Mouse (Mus musculus): ENCODE data around the gene Trap1. TPM values are rescaled to one million over a fixed set of nuclear protein-coding genes. Genes with fewer than 3 reads are reported as not detected.

Gene Trap1
- polyA plus RNA-seq, 1 experiment from 2014 or later, result 110 TPM

DNA sequence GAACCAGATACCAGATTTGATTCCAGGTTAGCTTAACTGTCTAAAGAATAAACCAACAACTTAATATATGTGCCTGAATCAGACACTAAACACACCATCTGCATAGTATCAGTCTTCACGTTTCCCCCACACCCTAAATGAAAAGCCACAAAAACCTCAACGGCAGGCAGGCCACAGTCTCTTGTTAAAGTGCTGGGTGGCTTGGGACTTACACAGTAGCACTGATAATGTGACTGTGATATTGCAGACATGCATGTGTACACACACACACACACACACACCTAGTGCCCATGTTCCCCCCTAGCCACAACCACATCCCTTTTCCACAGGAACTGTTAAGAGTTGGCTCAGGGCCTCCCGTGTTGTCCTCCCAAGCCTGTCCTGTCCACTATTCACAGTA is 2.8 kb downstream of the Trap1 start:
- 73% methylated on average over 3 of the region's 3 CpGs for WGBS
- ATAC-seq (replicated peaks; ENCODE audit: low FRiP score), result no peak
- no peaks in the 10 kb centered on the region for H3K27me3 ChIP-seq
- peaks cover 32% of the 10 kb centered on the region for H3K4me1 ChIP-seq
- H3K36me3 ChIP-seq, result peaks cover 5% of the 10 kb centered on the region; the same call in 1 of the 2 replicates
- H3K4me2 ChIP-seq, result no peak overlapping the region
- H3K9ac ChIP-seq, result no peak overlapping the region
- H3K27ac ChIP-seq, result no peak overlapping the region
- no peak overlapping the region for H3K4me3 ChIP-seq (replicated peaks)
- H3K9me3 ChIP-seq (replicated peaks), result no peaks in the 10 kb centered on the region

- Histone ChIP-seq H3K27me3 (no peaks in the 10 kb centered on the region), H3K27ac (no peak overlapping the region), H3K4me1 (peaks cover 32% of the 10 kb centered on the region), H3K9ac (no peak overlapping the region), H3K36me3 (peaks cover 5% of the 10 kb centered on the region; the same call in 1 of the 2 replicates), H3K4me3 (replicated peaks) (no peak overlapping the region), H3K9me3 (replicated peaks) (no peaks in the 10 kb centered on the region), H3K4me2 (no peak overlapping the region)
- WGBS, result 59% methylated on average over 6 of the region's 6 CpGs
- no peak for ATAC-seq (replicated peaks; ENCODE audit: low FRiP score)
Observed at GRCm38 (mm10) chr16:4074297-4074696, 3.3 kb downstream of the Trap1 start.

GRCm38 (mm10) chr16:4068588-4068987 is 9.0 kb downstream of the Trap1 start:
- Histone ChIP-seq H3K27me3 (no peaks in the 10 kb centered on the region), H3K4me3 (replicated peaks) (no peak overlapping the region), H3K4me1 (no peaks in the 10 kb centered on the region), H3K36me3 (peaks cover 61% of the 10 kb centered on the region), H3K9me3 (replicated peaks) (no peaks in the 10 kb centered on the region), H3K9ac (no peak overlapping the region), H3K4me2 (no peak overlapping the region), H3K27ac (no peak overlapping the region)
- WGBS, result 55% methylated on average over 8 of the region's 8 CpGs
- ATAC-seq (replicated peaks; ENCODE audit: low FRiP score), result no peak

DNA sequence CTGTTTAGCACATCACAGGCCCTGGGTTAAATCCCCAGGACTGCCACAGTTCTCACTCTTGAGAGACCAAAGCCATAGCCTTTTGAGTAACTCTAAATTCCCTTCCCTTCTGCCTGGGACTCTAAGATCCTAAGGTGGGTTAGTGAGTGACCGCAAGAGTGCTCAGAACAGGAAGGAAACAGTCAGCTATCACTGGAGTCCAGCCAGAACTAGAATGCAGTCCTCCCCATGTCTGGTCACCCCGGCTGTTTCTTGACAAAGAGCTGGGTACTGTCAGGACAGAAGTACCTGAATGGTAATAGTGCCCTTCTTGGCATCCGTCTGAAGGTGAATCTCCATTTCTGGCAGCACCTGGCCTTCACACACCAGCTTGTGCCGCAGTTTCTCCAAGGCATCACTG is 12.7 kb downstream of the Trap1 start:
- H3K27me3 ChIP-seq, result no peaks in the 10 kb centered on the region
- H3K36me3 ChIP-seq, result peaks cover 89% of the 10 kb centered on the region

GRCm38 (mm10) chr16:4053811-4054210 is 23.8 kb downstream of the Trap1 start:
- H3K9me3 ChIP-seq (replicated peaks), result no peaks in the 10 kb centered on the region
- no peak overlapping the region for H3K4me3 ChIP-seq (replicated peaks)
- peaks cover 95% of the 10 kb centered on the region for H3K36me3 ChIP-seq
- no peak overlapping the region for H3K9ac ChIP-seq
- no peak overlapping the region for H3K27ac ChIP-seq
- H3K4me1 ChIP-seq, result no peaks in the 10 kb centered on the region
- H3K4me2 ChIP-seq, result no peak overlapping the region
- no peak for ATAC-seq (replicated peaks; ENCODE audit: low FRiP score)
- H3K27me3 ChIP-seq, result no peaks in the 10 kb centered on the region
- WGBS, result 84% methylated on average over 3 of the region's 3 CpGs

More for the DNA sequence above, 12.7 kb downstream of the Trap1 start:
- no peak for ATAC-seq (replicated peaks; ENCODE audit: low FRiP score)
- no peak overlapping the region for H3K4me3 ChIP-seq (replicated peaks)
- no peak overlapping the region for H3K9ac ChIP-seq
- 94% methylated on average over 4 of the region's 4 CpGs for WGBS
- no peaks in the 10 kb centered on the region for H3K4me1 ChIP-seq
- H3K27ac ChIP-seq, result no peak overlapping the region
- no peak overlapping the region for H3K4me2 ChIP-seq
- H3K9me3 ChIP-seq (replicated peaks), result no peaks in the 10 kb centered on the region

- ATAC-seq (replicated peaks; ENCODE audit: low FRiP score), result no peak
- H3K9ac ChIP-seq, result no peak overlapping the region
- no peak overlapping the region for H3K4me3 ChIP-seq (replicated peaks)
- no peak overlapping the region for H3K4me2 ChIP-seq
- no peaks in the 10 kb centered on the region for H3K4me1 ChIP-seq
- no peak overlapping the region for H3K27ac ChIP-seq
- no peaks in the 10 kb centered on the region for H3K27me3 ChIP-seq
- peaks cover 95% of the 10 kb centered on the region for H3K36me3 ChIP-seq
- H3K9me3 ChIP-seq (replicated peaks), result no peaks in the 10 kb centered on the region
- 92% methylated on average over 4 of the region's 4 CpGs for WGBS
Observed at GRCm38 (mm10) chr16:4052601-4053000, 25.0 kb downstream of the Trap1 start.

DNA sequence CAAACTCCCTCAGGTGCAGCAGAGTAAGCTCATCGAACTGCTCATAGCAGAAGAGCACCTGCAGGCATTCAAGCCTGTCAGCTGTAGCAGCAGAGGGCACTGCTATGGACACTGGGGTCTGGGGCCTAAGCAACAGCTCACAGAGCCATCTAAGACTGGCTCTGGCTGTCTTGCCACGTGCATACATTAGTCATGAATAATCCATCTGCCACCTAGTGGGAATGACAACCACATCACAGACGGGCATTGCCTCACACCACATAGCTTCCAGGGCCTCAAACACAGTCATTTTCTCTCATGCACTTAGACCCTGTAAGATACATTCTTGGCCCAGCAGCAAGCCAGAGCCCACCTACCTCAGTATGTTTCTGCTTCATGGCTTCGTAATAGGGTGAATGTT is 32.1 kb downstream of the Trap1 start:
- Histone ChIP-seq H3K27ac (no peak overlapping the region), H3K4me1 (no peaks in the 10 kb centered on the region), H3K4me3 (replicated peaks) (no peak overlapping the region), H3K27me3 (no peaks in the 10 kb centered on the region), H3K4me2 (no peak overlapping the region), H3K36me3 (peaks cover 97% of the 10 kb centered on the region), H3K9me3 (replicated peaks) (no peaks in the 10 kb centered on the region), H3K9ac (no peak overlapping the region)
- 84% methylated on average over 4 of the region's 4 CpGs for WGBS
- peak; percentile 40; the same call in 1 of the 2 replicates for ATAC-seq (replicated peaks; ENCODE audit: low FRiP score)

DNA sequence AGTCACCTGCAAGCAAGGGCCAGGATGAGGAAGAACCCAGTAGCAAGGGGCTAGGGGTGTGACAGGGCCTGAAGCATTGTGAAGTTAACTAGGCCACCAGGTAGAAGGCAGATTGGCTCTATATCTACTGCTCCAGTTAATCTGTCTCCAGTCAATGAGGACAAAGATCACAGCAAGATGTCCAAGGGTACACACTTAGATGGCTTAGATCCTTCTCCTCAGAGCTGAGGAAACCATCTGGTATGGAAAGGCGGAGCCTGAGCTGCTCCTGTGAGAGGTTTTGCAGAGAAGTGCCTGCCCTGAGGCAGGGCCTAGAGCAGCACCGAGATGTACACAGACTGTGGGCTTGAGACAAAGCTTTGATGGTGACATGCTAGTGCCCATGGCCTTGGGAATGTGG is 33.5 kb downstream of the Trap1 start:
- no peaks in the 10 kb centered on the region for H3K4me1 ChIP-seq
- no peaks in the 10 kb centered on the region for H3K9me3 ChIP-seq (replicated peaks)
- peaks cover 97% of the 10 kb centered on the region for H3K36me3 ChIP-seq
- no peak for ATAC-seq (replicated peaks; ENCODE audit: low FRiP score)
- H3K27ac ChIP-seq, result no peak overlapping the region
- no peak overlapping the region for H3K9ac ChIP-seq
- no peak overlapping the region for H3K4me2 ChIP-seq
- H3K27me3 ChIP-seq, result no peaks in the 10 kb centered on the region
- 92% methylated on average over 2 of the region's 2 CpGs for WGBS
- no peak overlapping the region for H3K4me3 ChIP-seq (replicated peaks)

DNA sequence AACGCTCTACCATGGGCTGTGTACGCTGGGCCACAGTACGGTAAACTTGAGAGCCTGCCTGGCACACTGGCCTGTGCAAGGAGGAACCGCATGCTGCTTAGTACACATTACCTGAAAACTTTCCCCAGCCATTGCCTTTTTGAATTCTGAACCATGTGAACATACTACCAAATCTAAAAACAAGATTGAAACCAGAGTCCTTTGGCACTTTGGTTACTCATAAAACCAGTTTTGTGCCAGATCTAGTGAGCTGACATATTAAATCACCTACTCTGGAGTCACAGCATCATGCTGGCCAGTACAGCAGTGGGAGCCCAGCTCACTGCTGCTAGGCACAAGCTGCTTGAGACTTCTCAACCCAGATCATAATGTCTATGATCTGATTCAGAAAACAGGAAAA is 36.0 kb downstream of the Trap1 start:
- Histone ChIP-seq H3K9me3 (replicated peaks) (no peaks in the 10 kb centered on the region), H3K4me3 (replicated peaks) (no peak overlapping the region), H3K9ac (no peak overlapping the region), H3K4me2 (no peak overlapping the region), H3K27me3 (no peaks in the 10 kb centered on the region), H3K36me3 (peaks cover 96% of the 10 kb centered on the region), H3K4me1 (no peaks in the 10 kb centered on the region), H3K27ac (no peak overlapping the region)
- no peak for ATAC-seq (replicated peaks; ENCODE audit: low FRiP score)
- 92% methylated on average over 4 of the region's 4 CpGs for WGBS

DNA sequence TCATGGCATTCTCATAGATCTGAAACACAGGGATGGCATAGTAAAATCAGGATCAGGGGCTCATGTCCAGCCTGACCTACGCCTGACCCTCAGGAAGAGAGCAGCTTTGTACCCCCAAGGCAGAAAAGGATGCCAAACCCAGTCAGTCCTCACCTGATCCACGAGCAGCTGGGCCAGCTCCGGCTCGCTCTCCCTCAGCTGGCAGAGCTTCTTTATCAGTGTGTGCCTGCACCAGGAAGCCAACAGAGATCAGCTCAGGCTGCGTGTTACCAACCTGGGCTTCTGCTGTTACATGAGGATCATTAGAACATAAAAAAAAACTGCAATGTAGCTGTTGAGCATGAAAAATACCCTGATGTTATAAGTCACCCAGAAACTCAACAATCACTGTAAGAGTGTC is 37.4 kb downstream of the Trap1 start:
- no peak overlapping the region for H3K4me2 ChIP-seq
- H3K4me3 ChIP-seq (replicated peaks), result no peak overlapping the region
- 88% methylated on average over 5 of the region's 5 CpGs for WGBS
- no peak overlapping the region for H3K9ac ChIP-seq
- H3K4me1 ChIP-seq, result no peaks in the 10 kb centered on the region
- peaks cover 86% of the 10 kb centered on the region for H3K36me3 ChIP-seq
- H3K27ac ChIP-seq, result no peak overlapping the region
- ATAC-seq (replicated peaks; ENCODE audit: low FRiP score), result no peak
- no peaks in the 10 kb centered on the region for H3K9me3 ChIP-seq (replicated peaks)
- no peaks in the 10 kb centered on the region for H3K27me3 ChIP-seq

DNA sequence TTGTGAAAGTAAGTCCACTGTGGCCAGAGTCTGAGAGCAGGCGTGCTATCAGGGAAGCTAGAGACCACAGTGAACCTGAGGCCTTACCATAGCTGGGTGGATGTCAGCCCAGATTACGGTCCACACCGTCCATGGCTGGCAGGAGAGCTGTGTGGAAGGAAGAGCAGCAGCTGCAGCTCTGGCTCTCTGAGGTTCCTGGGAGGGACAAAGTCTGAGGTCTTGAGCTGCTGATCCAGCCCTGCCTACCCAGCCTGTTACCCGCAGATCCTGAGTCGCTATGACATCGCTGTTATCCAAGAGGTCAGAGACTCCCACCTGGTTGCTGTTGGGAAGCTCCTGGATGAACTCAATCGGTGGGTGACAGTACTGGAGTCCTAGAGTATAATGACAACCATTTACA is 39.9 kb downstream of the Trap1 start:
- Histone ChIP-seq H3K9me3 (replicated peaks) (no peaks in the 10 kb centered on the region), H3K27ac (no peak overlapping the region), H3K36me3 (peaks cover 63% of the 10 kb centered on the region), H3K4me3 (replicated peaks) (no peak overlapping the region), H3K4me1 (no peaks in the 10 kb centered on the region), H3K4me2 (no peak overlapping the region), H3K9ac (no peak overlapping the region), H3K27me3 (no peaks in the 10 kb centered on the region)
- WGBS, result 91% methylated on average over 7 of the region's 7 CpGs
- no peak for ATAC-seq (replicated peaks; ENCODE audit: low FRiP score)

DNA sequence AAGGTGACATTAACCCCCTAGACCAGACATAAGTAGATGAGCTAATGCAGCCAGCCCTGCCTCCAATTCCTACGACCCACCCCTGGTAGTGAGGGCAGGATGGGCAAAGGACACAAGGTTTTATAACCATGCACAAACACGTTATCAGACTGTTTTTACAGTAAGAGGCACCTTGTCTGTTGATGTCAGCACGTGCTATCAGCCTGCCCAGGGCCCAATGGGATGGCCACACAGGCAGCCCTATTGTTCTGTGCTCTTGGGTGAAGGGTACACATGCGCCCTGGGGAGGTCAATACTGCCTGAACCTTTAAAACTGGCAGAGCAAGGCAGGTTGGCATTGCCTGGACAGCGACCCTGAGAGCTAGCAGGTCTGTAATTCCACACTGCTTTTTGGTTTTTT is 40.8 kb downstream of the Trap1 start, which contains the start of gene Dnase1:
Dnase1 (plus strand) TSS at position 136 of the 400 bp plus-strand sequence.
- no peaks in the 10 kb centered on the region; the same call in 1 of the 2 replicates for H3K9me3 ChIP-seq (replicated peaks)
- no peak within 1 kb of the TSS for H3K9ac ChIP-seq
- no peak within 1 kb of the TSS for H3K27ac ChIP-seq
- H3K36me3 ChIP-seq, result peaks cover 54% of the 10 kb centered on the region
- no peaks in the 10 kb centered on the region for H3K4me1 ChIP-seq
- 82% methylated on average over 5 of the region's 5 CpGs for WGBS
- ATAC-seq (replicated peaks; ENCODE audit: low FRiP score), result no peak
- no peaks in the 10 kb centered on the region for H3K27me3 ChIP-seq
- no peak within 1 kb of the TSS for H3K4me3 ChIP-seq (replicated peaks)
- no peak within 1 kb of the TSS for H3K4me2 ChIP-seq

- ATAC-seq (replicated peaks; ENCODE audit: low FRiP score), result no peak
- H3K27ac ChIP-seq, result no peak overlapping the region
- 72% methylated on average over 2 of the region's 2 CpGs for WGBS
- no peak overlapping the region for H3K4me3 ChIP-seq (replicated peaks)
- no peak overlapping the region for H3K9ac ChIP-seq
- H3K4me1 ChIP-seq, result peaks cover under 1% of the 10 kb centered on the region; the same call in 1 of the 2 replicates
- no peak overlapping the region for H3K4me2 ChIP-seq
- peaks cover 42% of the 10 kb centered on the region for H3K36me3 ChIP-seq
- H3K27me3 ChIP-seq, result no peaks in the 10 kb centered on the region
- H3K9me3 ChIP-seq (replicated peaks), result no peaks in the 10 kb centered on the region; the same call in 1 of the 2 replicates
Observed at GRCm38 (mm10) chr16:4035575-4035974, 42.1 kb downstream of the Trap1 start.
